Mouse (Mus musculus) MEL-GATA-1-ER (cell line): Measurements from ENCODE around the gene Htr1f.
A peak's percentile ranks its signal among the peaks of the same experiment; 100 is the strongest.

Experiments
- DNase-seq: peaks from one replicate; pipeline ENCODE4 v3.0.0-alpha.2; 2012; ENCODE audit warnings: low read depth; ENCODE audit errors: extremely low read depth

The Htr1f gene

GRCm38 (mm10) chr16:64973533-64974305 is 131.9 kb downstream of the Htr1f start:
- DNase-seq: no peak

- DNase-seq: no peak
Observed at GRCm38 (mm10) chr16:64961690-64962089, 144.0 kb downstream of the Htr1f start.

GRCm38 (mm10) chr16:64941646-64942195 is 163.9 kb downstream of the Htr1f start:
- DNase-seq: no peak

GRCm38 (mm10) chr16:64934793-64935192 is 170.9 kb downstream of the Htr1f start:
- DNase-seq: no peak

- DNase-seq: no peak
Observed at GRCm38 (mm10) chr16:64934011-64934410, 171.6 kb downstream of the Htr1f start.

GRCm38 (mm10) chr16:64923500-64923899 is 182.2 kb downstream of the Htr1f start:
- no peak for DNase-seq

- no peak for DNase-seq
Observed at GRCm38 (mm10) chr16:64908747-64909146, 196.9 kb downstream of the Htr1f start.

GRCm38 (mm10) chr16:64907112-64907511 is 198.5 kb downstream of the Htr1f start:
- no peak for DNase-seq

GRCm38 (mm10) chr16:64903328-64903727 is 202.3 kb downstream of the Htr1f start:
- no peak for DNase-seq

- no peak for DNase-seq
Observed at GRCm38 (mm10) chr16:64899084-64899483, 206.6 kb downstream of the Htr1f start.

GRCm38 (mm10) chr16:64889496-64889895 is 216.2 kb downstream of the Htr1f start:
- DNase-seq: no peak

- DNase-seq: no peak
Observed at GRCm38 (mm10) chr16:64885547-64885946, 220.1 kb downstream of the Htr1f start.

- no peak for DNase-seq
Observed at GRCm38 (mm10) chr16:64885142-64885541, 220.5 kb downstream of the Htr1f start.

GRCm38 (mm10) chr16:64884420-64884838 is 221.2 kb downstream of the Htr1f start:
- DNase-seq: no peak

GRCm38 (mm10) chr16:64883896-64884295 is 221.8 kb downstream of the Htr1f start:
- peak; percentile 60 for DNase-seq

- no peak for DNase-seq
Observed at GRCm38 (mm10) chr16:64881442-64881841, 224.2 kb downstream of the Htr1f start.

GRCm38 (mm10) chr16:64880986-64881385 is 224.7 kb downstream of the Htr1f start:
- DNase-seq: no peak

- DNase-seq: no peak
Observed at GRCm38 (mm10) chr16:64879735-64880134, 225.9 kb downstream of the Htr1f start.

GRCm38 (mm10) chr16:64878611-64879132 is 227.0 kb downstream of the Htr1f start:
- DNase-seq: no peak

- DNase-seq: no peak
Observed at GRCm38 (mm10) chr16:64877314-64877713, 228.3 kb downstream of the Htr1f start.

GRCm38 (mm10) chr16:64876631-64877265 is 228.9 kb downstream of the Htr1f start:
- DNase-seq: no peak

GRCm38 (mm10) chr16:64875822-64876221 is 229.8 kb downstream of the Htr1f start:
- no peak for DNase-seq
